Mouse (Mus musculus) spleen, adult 2 months (tissue): ENCODE data around the gene Dab2ip.

Source experiments
- CTCF ChIP-seq: fragments of 200-500 bp; IDR thresholded peaks from 2 replicates; pipeline ENCODE4 v1.5.1; 2011; ENCODE audit warnings: mild to moderate bottlenecking, inconsistent platforms; ENCODE audit not compliant: insufficient read depth, insufficient read length, insufficient replicate concordance; ENCODE audit errors: extremely low read depth
- POLR2A ChIP-seq: fragments of 200-500 bp; IDR thresholded peaks from 2 replicates; pipeline ENCODE4 v1.6.1; 2011; ENCODE audit warnings: low read depth, low read length, inconsistent platforms

GRCm38 (mm10) chr2:35671980-35672910, 114.2 kb downstream of the Dab2ip start:
- TF ChIP-seq CTCF (no peak), POLR2A (no peak)
